Mouse (Mus musculus): ENCODE measurements at regions not wholly inside any gene's neighbourhood (a gene's known extent, or its start where the extent isn't known, plus 50 kb on each side); places are given as distances from the start of the nearest gene placed in this dataset.

- ATAC-seq (replicated peaks; ENCODE audit: insufficient number of reproducible peaks, low FRiP score, low TSS enrichment): no peak
- 16% methylated on average over 10 of the region's 10 CpGs for WGBS (ENCODE audit: insufficient replicate concordance)
- Histone ChIP-seq H3K27ac (ENCODE audit: low read depth, low read length) (no peak overlapping the region), H3K27me3 (ENCODE audit: control insufficient read depth, insufficient read depth, low read length) (peaks cover 4% of the 10 kb centered on the region), H3K4me2 (peak overlapping the region; percentile 61), H3K9me3 (replicated peaks; ENCODE audit: control insufficient read depth, low read length) (no peaks in the 10 kb centered on the region), H3K4me3 (ENCODE audit: low read depth, low read length) (peak overlapping the region; percentile 24; the same call in 1 of the 2 replicates), H3K4me1 (ENCODE audit: control insufficient read depth, insufficient read depth, low read length) (no peaks in the 10 kb centered on the region), H3K36me3 (ENCODE audit: control insufficient read depth, insufficient read depth, low read length) (no peaks in the 10 kb centered on the region), H3K9ac (ENCODE audit: low read depth, low read length) (no peak overlapping the region)
Observed at GRCm38 (mm10) chr11:85989536-85989935, 103.3 kb downstream of the Tbx4 start.

- no peak overlapping the region for H3K27ac ChIP-seq (ENCODE audit: low read depth, low read length)
- H3K36me3 ChIP-seq (ENCODE audit: control insufficient read depth, insufficient read depth, low read length): no peaks in the 10 kb centered on the region
- H3K9ac ChIP-seq (ENCODE audit: low read depth, low read length): no peak overlapping the region
- H3K27me3 ChIP-seq (ENCODE audit: control insufficient read depth, insufficient read depth, low read length): peaks cover 4% of the 10 kb centered on the region
- no peaks in the 10 kb centered on the region for H3K9me3 ChIP-seq (replicated peaks; ENCODE audit: control insufficient read depth, low read length)
- no peak for ATAC-seq (replicated peaks; ENCODE audit: insufficient number of reproducible peaks, low FRiP score, low TSS enrichment)
- peak overlapping the region; percentile 61 for H3K4me2 ChIP-seq
- no peaks in the 10 kb centered on the region for H3K4me1 ChIP-seq (ENCODE audit: control insufficient read depth, insufficient read depth, low read length)
- peak overlapping the region; percentile 24; the same call in 1 of the 2 replicates for H3K4me3 ChIP-seq (ENCODE audit: low read depth, low read length)
- WGBS (ENCODE audit: insufficient replicate concordance): 8% methylated on average over 12 of the region's 12 CpGs
Observed at GRCm38 (mm10) chr11:85989940-85990493, 103.8 kb downstream of the Tbx4 start.

GRCm38 (mm10) chr11:85995318-85996095, 109.3 kb downstream of the Tbx4 start:
- peak overlapping the region; percentile 55 for H3K4me2 ChIP-seq
- H3K4me1 ChIP-seq (ENCODE audit: control insufficient read depth, insufficient read depth, low read length): no peaks in the 10 kb centered on the region
- ATAC-seq (replicated peaks; ENCODE audit: insufficient number of reproducible peaks, low FRiP score, low TSS enrichment): no peak
- H3K9ac ChIP-seq (ENCODE audit: low read depth, low read length): no peak overlapping the region
- no peaks in the 10 kb centered on the region for H3K9me3 ChIP-seq (replicated peaks; ENCODE audit: control insufficient read depth, low read length)
- H3K27ac ChIP-seq (ENCODE audit: low read depth, low read length): no peak overlapping the region
- H3K27me3 ChIP-seq (ENCODE audit: control insufficient read depth, insufficient read depth, low read length): peaks cover under 1% of the 10 kb centered on the region; the same call in 1 of the 2 replicates
- WGBS (ENCODE audit: insufficient replicate concordance): 47% methylated on average over 29 of the region's 29 CpGs
- no peak overlapping the region for H3K4me3 ChIP-seq (ENCODE audit: low read depth, low read length)
- H3K36me3 ChIP-seq (ENCODE audit: control insufficient read depth, insufficient read depth, low read length): no peaks in the 10 kb centered on the region

- WGBS (ENCODE audit: insufficient replicate concordance): 67% methylated on average over 4 of the region's 4 CpGs
- Histone ChIP-seq H3K27ac (ENCODE audit: low read depth, low read length) (no peak overlapping the region), H3K4me2 (no peak overlapping the region), H3K36me3 (ENCODE audit: control insufficient read depth, insufficient read depth, low read length) (no peaks in the 10 kb centered on the region), H3K9ac (ENCODE audit: low read depth, low read length) (no peak overlapping the region), H3K4me3 (ENCODE audit: low read depth, low read length) (no peak overlapping the region), H3K9me3 (replicated peaks; ENCODE audit: control insufficient read depth, low read length) (no peaks in the 10 kb centered on the region), H3K27me3 (ENCODE audit: control insufficient read depth, insufficient read depth, low read length) (no peaks in the 10 kb centered on the region), H3K4me1 (ENCODE audit: control insufficient read depth, insufficient read depth, low read length) (no peaks in the 10 kb centered on the region)
- ATAC-seq (replicated peaks; ENCODE audit: insufficient number of reproducible peaks, low FRiP score, low TSS enrichment): no peak
Observed at GRCm38 (mm10) chr11:85996686-85997085, 110.5 kb downstream of the Tbx4 start.

- no peaks in the 10 kb centered on the region for H3K27me3 ChIP-seq (ENCODE audit: control insufficient read depth, insufficient read depth, low read length)
- WGBS (ENCODE audit: insufficient replicate concordance): 84% methylated on average over 7 of the region's 7 CpGs
- no peak overlapping the region for H3K9ac ChIP-seq (ENCODE audit: low read depth, low read length)
- no peaks in the 10 kb centered on the region for H3K9me3 ChIP-seq (replicated peaks; ENCODE audit: control insufficient read depth, low read length)
- no peak overlapping the region for H3K4me2 ChIP-seq
- no peak for ATAC-seq (replicated peaks; ENCODE audit: insufficient number of reproducible peaks, low FRiP score, low TSS enrichment)
- H3K27ac ChIP-seq (ENCODE audit: low read depth, low read length): no peak overlapping the region
- H3K36me3 ChIP-seq (ENCODE audit: control insufficient read depth, insufficient read depth, low read length): no peaks in the 10 kb centered on the region
- no peaks in the 10 kb centered on the region for H3K4me1 ChIP-seq (ENCODE audit: control insufficient read depth, insufficient read depth, low read length)
- H3K4me3 ChIP-seq (ENCODE audit: low read depth, low read length): no peak overlapping the region
Observed at GRCm38 (mm10) chr11:86003341-86003740, 117.1 kb downstream of the Tbx4 start.

GRCm38 (mm10) chr11:86005284-86005683, 119.1 kb downstream of the Tbx4 start:
- H3K4me3 ChIP-seq (ENCODE audit: low read depth, low read length): no peak overlapping the region
- 72% methylated on average over 2 of the region's 2 CpGs for WGBS (ENCODE audit: insufficient replicate concordance)
- no peak overlapping the region for H3K27ac ChIP-seq (ENCODE audit: low read depth, low read length)
- H3K9me3 ChIP-seq (replicated peaks; ENCODE audit: control insufficient read depth, low read length): no peaks in the 10 kb centered on the region
- no peaks in the 10 kb centered on the region for H3K36me3 ChIP-seq (ENCODE audit: control insufficient read depth, insufficient read depth, low read length)
- no peak overlapping the region for H3K9ac ChIP-seq (ENCODE audit: low read depth, low read length)
- no peaks in the 10 kb centered on the region for H3K27me3 ChIP-seq (ENCODE audit: control insufficient read depth, insufficient read depth, low read length)
- H3K4me1 ChIP-seq (ENCODE audit: control insufficient read depth, insufficient read depth, low read length): no peaks in the 10 kb centered on the region
- no peak overlapping the region for H3K4me2 ChIP-seq
- ATAC-seq (replicated peaks; ENCODE audit: insufficient number of reproducible peaks, low FRiP score, low TSS enrichment): no peak

- no peaks in the 10 kb centered on the region for H3K36me3 ChIP-seq (ENCODE audit: control insufficient read depth, insufficient read depth, low read length)
- no peaks in the 10 kb centered on the region for H3K4me1 ChIP-seq (ENCODE audit: control insufficient read depth, insufficient read depth, low read length)
- H3K27ac ChIP-seq (ENCODE audit: low read depth, low read length): no peak overlapping the region
- 76% methylated on average over 9 of the region's 9 CpGs for WGBS (ENCODE audit: insufficient replicate concordance)
- H3K9me3 ChIP-seq (replicated peaks; ENCODE audit: control insufficient read depth, low read length): no peaks in the 10 kb centered on the region
- no peaks in the 10 kb centered on the region for H3K27me3 ChIP-seq (ENCODE audit: control insufficient read depth, insufficient read depth, low read length)
- no peak for ATAC-seq (replicated peaks; ENCODE audit: insufficient number of reproducible peaks, low FRiP score, low TSS enrichment)
- no peak overlapping the region for H3K4me2 ChIP-seq
- H3K9ac ChIP-seq (ENCODE audit: low read depth, low read length): no peak overlapping the region
- no peak overlapping the region for H3K4me3 ChIP-seq (ENCODE audit: low read depth, low read length)
Observed at GRCm38 (mm10) chr11:86005899-86006445, 119.8 kb downstream of the Tbx4 start.

GRCm38 (mm10) chr11:86006859-86007258, 120.6 kb downstream of the Tbx4 start:
- no peak for ATAC-seq (replicated peaks; ENCODE audit: insufficient number of reproducible peaks, low FRiP score, low TSS enrichment)
- Histone ChIP-seq H3K4me3 (ENCODE audit: low read depth, low read length) (no peak overlapping the region), H3K36me3 (ENCODE audit: control insufficient read depth, insufficient read depth, low read length) (no peaks in the 10 kb centered on the region), H3K27ac (ENCODE audit: low read depth, low read length) (no peak overlapping the region), H3K9ac (ENCODE audit: low read depth, low read length) (no peak overlapping the region), H3K27me3 (ENCODE audit: control insufficient read depth, insufficient read depth, low read length) (no peaks in the 10 kb centered on the region), H3K4me1 (ENCODE audit: control insufficient read depth, insufficient read depth, low read length) (no peaks in the 10 kb centered on the region), H3K4me2 (no peak overlapping the region), H3K9me3 (replicated peaks; ENCODE audit: control insufficient read depth, low read length) (no peaks in the 10 kb centered on the region)
- WGBS (ENCODE audit: insufficient replicate concordance): 69% methylated on average over 4 of the region's 4 CpGs
